Mouse (Mus musculus) layer of hippocampus, adult 18-20 months (tissue): ENCODE results near the gene Sf3a2. TPM values are rescaled to one million over a fixed set of nuclear protein-coding genes. Genes with fewer than 3 reads are reported as not detected.
"Not testable (repeated sequence)": the region's sequence is repeated elsewhere in the genome, so short reads cannot be mapped to it uniquely, and the experiment has no call there.

Experiments used
- DNase-seq, 2 experiments: peaks; one replicate each; pipeline ENCODE4 v3.0.0; 2022; ENCODE audit warnings: low spot score in 2 of 2
- total RNA-seq, 2 experiments: library from RNA; stranded (reverse); gene quantifications; 2 replicates each; pipeline ENCODE4 v1.2.3; 2021

Gene Sf3a2
- total RNA-seq, 2 experiments from 2014 or later = 52.3 to 57.3 TPM

DNA sequence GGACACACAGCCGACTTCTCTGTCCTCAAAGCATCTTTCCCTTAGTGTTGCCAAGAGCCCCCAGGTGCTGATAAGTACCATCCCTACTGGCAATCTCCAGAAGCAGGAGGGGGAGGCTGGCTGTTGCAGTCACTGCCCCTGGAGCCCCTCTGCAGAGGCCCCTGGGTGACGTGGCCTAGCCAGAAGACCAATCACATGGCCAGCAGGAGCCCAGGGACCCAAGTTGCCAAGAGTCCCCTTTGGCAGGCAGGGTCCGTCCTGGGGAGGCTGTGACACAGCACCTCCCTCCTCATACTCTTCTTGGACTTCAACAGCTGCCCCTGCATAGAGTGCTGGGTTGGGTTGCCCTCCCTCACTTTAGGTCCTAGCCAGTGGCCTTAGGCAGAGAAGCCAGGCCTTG lies 5.0 kb downstream of the Sf3a2 start:
- DNase-seq = no peak

- DNase-seq = no peak
These were observed 6.3 kb downstream of the Sf3a2 start for GRCm38 (mm10) chr10:80804340-80804739.

DNA sequence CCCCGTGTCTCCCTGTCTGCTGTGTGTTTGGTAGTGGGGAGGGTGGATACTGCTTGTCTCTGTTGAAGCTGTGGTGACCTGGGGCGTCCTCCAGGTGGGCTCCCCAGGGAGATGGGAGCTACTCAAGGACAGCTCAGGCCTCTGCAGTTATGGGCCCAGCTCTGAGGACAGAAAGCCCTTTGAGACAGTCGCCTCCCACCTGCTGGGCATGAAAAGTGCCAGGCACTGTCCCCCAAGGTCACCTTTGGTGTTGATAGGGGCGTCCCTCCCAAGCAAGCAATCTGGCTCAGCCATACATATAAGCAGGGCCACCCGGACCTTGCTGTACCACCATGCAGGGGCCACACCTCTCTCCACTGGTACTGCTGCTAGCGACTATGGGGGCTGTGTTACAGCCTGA lies 6.9 kb downstream of the Sf3a2 start, which contains the start of gene Amh:
Gene Amh (plus strand): TSS at position 328 of the 400 bp plus-strand sequence.
- DNase-seq = no peak

- no peak for DNase-seq
These were observed 7.3 kb downstream of the Sf3a2 start for GRCm38 (mm10) chr10:80805322-80805721.

GRCm38 (mm10) chr10:80805925-80806324 lies 7.9 kb downstream of the Sf3a2 start:
- DNase-seq = peak; percentile 60 to 84

DNA sequence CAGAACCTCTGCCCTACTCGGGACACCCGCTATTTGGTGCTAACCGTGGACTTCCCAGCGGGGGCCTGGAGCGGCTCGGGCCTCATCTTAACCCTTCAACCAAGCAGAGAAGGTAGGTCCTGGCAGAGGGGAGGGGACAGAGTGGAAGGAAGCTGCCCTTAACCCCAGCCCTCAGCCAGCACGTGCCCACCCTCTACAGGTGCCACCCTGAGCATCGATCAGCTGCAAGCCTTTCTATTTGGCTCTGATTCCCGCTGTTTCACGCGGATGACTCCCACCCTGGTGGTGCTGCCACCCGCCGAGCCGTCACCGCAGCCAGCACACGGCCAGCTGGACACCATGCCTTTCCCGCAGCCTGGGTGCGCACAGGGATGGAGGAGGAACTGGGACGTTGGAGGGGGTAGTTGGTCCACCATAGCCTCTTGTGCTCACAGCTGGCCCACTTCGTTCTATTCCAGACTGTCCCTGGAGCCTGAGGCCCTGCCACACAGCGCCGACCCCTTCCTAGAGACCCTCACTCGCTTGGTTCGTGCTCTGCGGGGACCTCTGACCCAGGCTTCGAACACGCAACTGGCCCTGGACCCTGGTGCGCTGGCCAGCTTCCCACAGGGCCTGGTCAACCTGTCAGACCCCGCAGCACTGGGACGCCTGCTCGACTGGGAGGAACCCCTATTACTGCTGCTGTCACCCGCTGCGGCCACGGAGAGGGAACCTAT lies 8.5 kb downstream of the Sf3a2 start:
- DNase-seq = no peak

DNA sequence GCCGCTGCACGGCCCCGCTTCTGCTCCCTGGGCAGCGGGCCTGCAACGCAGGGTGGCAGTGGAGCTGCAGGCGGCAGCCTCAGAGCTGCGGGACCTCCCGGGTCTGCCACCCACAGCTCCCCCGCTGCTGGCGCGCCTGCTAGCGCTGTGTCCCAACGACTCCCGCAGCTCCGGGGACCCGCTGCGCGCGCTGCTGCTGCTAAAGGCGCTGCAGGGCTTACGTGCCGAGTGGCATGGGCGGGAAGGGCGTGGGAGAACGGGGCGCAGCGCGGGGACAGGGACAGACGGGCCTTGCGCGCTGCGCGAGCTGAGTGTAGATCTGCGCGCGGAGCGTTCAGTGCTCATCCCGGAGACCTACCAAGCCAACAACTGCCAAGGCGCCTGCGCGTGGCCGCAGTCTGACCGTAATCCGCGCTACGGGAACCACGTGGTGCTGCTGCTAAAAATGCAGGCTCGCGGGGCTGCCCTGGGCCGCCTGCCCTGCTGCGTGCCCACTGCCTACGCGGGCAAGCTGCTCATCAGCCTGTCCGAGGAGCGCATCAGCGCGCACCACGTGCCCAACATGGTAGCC lies 9.1 kb downstream of the Sf3a2 start:
- DNase-seq = peak; percentile 90 to 92

GRCm38 (mm10) chr10:80808099-80808984 lies 10.3 kb downstream of the Sf3a2 start:
- DNase-seq = no peak

DNA sequence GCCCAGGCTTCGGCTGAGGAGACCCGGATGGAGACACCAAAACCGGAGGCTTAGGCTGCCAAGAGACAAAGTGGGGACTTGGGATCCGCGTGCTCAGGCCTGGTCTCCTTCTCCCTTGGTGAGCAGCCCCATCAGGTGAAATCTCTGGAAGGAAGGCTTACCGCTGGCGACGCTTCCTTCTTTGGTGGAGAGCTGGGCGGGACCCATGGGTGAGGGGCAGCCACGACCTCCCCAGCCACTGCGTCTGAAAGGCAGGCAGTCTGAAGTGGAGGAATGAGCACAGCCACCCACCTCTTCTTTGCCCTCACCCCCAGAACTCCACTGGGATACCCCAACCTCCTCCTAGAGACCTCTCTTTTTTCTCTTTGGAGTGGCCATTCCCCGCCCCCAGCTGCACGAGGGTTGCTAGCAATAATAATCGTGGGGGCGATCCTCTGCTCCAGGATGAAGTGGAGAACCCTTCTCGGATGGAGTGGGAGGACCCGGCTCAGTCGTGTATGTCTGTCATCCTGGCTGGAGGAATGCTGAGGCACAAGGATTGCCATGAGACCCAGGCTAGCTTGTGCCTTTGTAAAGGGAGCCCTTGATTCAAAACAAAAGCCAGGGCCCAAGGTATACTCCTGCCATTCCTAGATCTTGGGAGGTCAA lies 11.1 kb downstream of the Sf3a2 start:
- no peak for DNase-seq

DNA sequence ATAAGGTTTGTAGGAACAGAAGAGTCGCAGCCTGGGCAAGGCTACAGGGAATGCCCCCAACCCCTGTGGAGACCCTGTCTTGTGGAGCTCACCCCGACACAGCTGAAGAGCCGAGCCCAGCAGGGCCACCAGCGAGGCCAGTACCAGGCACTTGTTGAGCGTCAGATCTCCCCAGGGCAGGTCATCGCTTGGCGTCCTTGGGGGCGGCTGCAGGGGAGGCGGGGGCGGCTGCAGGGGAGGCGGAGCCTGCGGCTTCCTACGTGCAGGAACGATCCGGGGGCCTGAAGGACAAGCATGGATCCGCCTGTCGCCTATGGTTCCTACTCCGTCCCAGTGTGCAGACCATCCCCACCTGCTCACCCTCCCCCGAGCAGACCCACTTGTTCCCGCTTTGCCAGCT lies 12.1 kb downstream of the Sf3a2 start:
- no peak for DNase-seq

DNA sequence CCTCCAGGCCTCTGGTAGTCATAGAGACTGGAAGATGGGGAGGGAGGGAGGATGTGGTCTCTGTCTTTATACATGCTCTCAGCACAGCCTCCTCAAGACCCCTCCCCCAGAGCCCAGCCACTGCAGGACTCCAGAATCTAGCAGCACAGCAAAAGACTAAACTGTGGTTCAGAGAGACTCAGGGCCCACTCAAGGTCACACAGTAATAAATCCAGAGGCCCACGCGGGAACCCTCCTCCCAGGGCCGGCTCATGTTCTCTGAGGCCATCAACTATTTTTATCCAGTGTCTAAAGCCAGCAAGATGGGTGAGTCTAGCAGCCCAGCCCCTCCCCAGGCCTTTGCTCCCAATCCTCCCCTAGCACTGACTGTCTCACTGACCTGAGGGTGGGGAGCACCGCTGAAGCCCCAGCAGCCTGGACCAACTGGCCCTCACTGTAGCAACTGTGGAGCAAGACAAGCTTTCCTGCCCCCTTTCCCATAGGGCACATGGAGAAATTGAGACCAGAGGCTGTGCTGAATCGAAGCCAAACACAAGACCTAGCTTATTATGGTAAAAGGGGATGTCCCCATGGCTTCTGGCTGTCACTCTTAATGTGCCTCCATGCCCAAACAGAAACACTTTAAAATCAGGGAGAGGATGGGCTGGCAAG lies 14.5 kb downstream of the Sf3a2 start:
- DNase-seq = no peak

- no peak for DNase-seq
These were observed 15.4 kb downstream of the Sf3a2 start, which contains the start of gene Jsrp1 for GRCm38 (mm10) chr10:80813366-80813765. Gene Jsrp1, minus strand, starts transcription at chr10:80813498.

GRCm38 (mm10) chr10:80814800-80815199 lies 16.8 kb downstream of the Sf3a2 start:
- DNase-seq = no peak

- DNase-seq = not testable (repeated sequence)
These were observed 18.3 kb downstream of the Sf3a2 start for GRCm38 (mm10) chr10:80816303-80816702.

DNA sequence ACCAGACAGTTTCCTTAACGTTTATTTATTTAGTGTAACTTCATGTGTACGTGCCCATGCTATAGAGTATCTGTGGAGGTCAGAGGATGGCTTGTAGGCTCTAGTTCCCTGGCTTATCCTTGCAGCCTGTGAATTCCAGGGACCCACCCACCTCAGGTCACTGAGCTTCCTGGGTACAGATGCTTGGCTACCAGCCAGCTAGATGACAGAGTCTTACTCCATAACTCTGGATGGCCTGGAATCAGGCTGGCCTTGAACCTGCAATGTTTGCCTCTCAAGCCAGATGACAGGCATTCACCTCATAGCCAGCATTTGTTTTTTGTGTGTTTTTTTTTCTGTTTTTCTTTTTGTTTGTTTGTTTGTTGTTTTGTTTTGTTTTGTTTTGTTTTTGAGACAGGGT lies 19.2 kb downstream of the Sf3a2 start:
- DNase-seq = no peak

- DNase-seq = not testable (repeated sequence)
These were observed 20.0 kb downstream of the Sf3a2 start for GRCm38 (mm10) chr10:80817955-80818354.

GRCm38 (mm10) chr10:80818599-80819281 lies 20.7 kb downstream of the Sf3a2 start:
- DNase-seq = no peak

- DNase-seq = no peak
These were observed 21.4 kb downstream of the Sf3a2 start for GRCm38 (mm10) chr10:80819406-80819805.

GRCm38 (mm10) chr10:80821991-80822390 lies 24.0 kb downstream of the Sf3a2 start:
- no peak for DNase-seq

DNA sequence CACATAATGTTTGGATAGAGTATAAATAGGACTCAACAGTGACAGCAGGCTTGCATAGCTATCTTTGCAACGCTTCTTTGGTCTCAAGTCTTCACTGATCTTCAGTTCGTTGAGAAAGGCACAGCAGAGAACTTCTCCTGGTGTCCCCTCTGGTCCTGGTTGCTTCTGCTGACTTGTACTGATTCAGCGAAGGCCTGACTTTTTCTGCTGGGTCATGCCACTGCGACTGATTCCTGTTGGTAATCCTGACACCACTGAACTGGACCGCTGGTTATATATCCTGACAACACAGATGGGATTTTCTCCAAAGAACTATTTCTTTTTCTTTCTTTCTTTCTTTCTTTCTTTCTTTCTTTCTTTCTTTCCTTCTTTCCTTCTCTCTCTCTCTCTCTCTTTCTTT lies 24.5 kb downstream of the Sf3a2 start:
- DNase-seq = no peak
